Mouse (Mus musculus) neural tube, embryonic 12.5 days (tissue): ENCODE measurements around the gene Col6a1. TPM values are rescaled to one million over a fixed set of nuclear protein-coding genes. Genes with fewer than 3 reads are reported as not detected.

Experiments used
- ATAC-seq: fragments of 200-750 bp; cut with Nextera tagmentation; 2 replicates; pipeline ENCODE4 v1.8.0; 2017; ENCODE audit warnings: low read depth, mild to moderate bottlenecking, moderate TSS enrichment, moderate library complexity; ENCODE audit not compliant: low FRiP score
- H3K27ac ChIP-seq: fragments of 300-500 bp; sonication (generic); 2 replicates; pipeline ENCODE4 v1.5.1; 2016
- H3K27me3 ChIP-seq: fragments of 300-500 bp; sonication (generic); replicated peaks from 2 replicates; pipeline ENCODE4 v1.6.1; 2016; ENCODE audit warnings: mild to moderate bottlenecking
- H3K36me3 ChIP-seq: fragments of 300-500 bp; sonication (generic); 2 replicates; pipeline ENCODE4 v1.6.1; 2016; ENCODE audit warnings: mild to moderate bottlenecking
- H3K4me1 ChIP-seq: fragments of 300-500 bp; sonication (generic); 2 replicates; pipeline ENCODE4 v1.6.1; 2016
- H3K4me2 ChIP-seq: fragments of 300-500 bp; sonication (generic); replicated peaks from 2 replicates; pipeline ENCODE4 v1.6.1; 2016; ENCODE audit warnings: mild to moderate bottlenecking
- H3K4me3 ChIP-seq: fragments of 300-500 bp; sonication (generic); 2 replicates; pipeline ENCODE4 v1.5.1; 2016
- H3K9ac ChIP-seq: fragments of 300-500 bp; sonication (generic); 2 replicates; pipeline ENCODE4 v1.6.1; 2016; ENCODE audit warnings: mild to moderate bottlenecking
- H3K9me3 ChIP-seq: fragments of 300-500 bp; sonication (generic); 2 replicates; pipeline ENCODE4 v1.6.1; 2016; ENCODE audit warnings: mild to moderate bottlenecking
- WGBS: fragments of 180-500 bp; shearing (Covaris S2); methylation state at CpG from one replicate; pipeline ENCODE4 v1.1.7; 2016; 5-methylcytosine and 5-hydroxymethylcytosine counted together
- polyA plus RNA-seq: library from polyadenylated mRNA; unstranded; fragments of >200 nt; fragmentation: Nextera tagmentation; extraction: Ambion mirVana; gene quantifications from 2 replicates; pipeline ENCODE4 v1.2.1, GENCODE M21; 2016

The Col6a1 gene
- polyA plus RNA-seq, 1 experiment from 2014 or later, result 26.4 TPM

DNA sequence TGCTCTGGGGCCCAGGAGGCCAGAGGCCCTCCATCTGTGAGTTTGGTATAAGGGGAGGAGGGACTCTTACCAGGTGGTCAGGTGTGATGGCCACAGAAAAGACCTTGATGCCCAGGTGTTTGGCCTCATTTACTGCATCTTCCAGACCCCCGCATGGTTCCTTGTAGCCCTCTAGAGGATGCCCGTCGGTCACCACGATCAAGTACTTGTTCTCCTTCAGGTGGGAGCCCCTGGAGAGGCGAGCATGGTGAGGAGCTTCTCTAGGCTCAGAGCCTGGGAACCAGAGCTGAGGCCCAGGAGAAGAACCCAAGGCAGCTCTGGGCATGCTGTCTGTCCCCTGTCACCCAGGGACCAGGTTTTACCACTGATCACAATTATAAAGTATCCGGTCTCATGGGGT lies 4.2 kb downstream of the Col6a1 start:
- H3K27ac ChIP-seq, result no peak overlapping the region
- H3K9ac ChIP-seq, result no peak overlapping the region
- H3K9me3 ChIP-seq, result no peaks in the 10 kb centered on the region
- no peaks in the 10 kb centered on the region for H3K27me3 ChIP-seq
- no peak overlapping the region for H3K4me3 ChIP-seq
- 92% methylated on average over 6 of the region's 6 CpGs for WGBS
- peaks cover 4% of the 10 kb centered on the region; the same call in 1 of the 2 replicates for H3K4me1 ChIP-seq
- no peaks in the 10 kb centered on the region for H3K36me3 ChIP-seq
- no peak for ATAC-seq
- H3K4me2 ChIP-seq, result no peak overlapping the region

DNA sequence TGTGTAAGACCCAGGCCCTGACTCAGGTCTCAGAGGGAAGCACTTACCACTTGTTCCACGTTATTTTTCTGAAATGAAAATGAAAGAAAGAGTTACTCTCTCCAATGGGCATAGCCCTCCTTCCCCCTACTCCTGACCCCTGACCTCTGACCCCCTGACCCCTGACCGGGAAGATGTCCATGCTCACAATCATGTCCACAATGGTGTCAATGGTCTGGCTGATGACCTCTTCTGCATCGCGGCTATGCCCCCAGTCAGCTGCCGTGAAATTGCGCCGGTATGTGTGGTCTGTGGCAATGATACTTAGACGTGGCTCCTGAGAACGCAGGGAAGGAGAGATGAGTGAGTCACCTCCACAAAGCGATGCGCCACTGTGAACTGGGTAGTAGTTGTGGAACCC lies 4.8 kb downstream of the Col6a1 start:
- H3K4me2 ChIP-seq, result no peak overlapping the region
- H3K4me1 ChIP-seq, result peaks cover 4% of the 10 kb centered on the region; the same call in 1 of the 2 replicates
- H3K9ac ChIP-seq, result no peak overlapping the region
- H3K4me3 ChIP-seq, result no peak overlapping the region
- no peaks in the 10 kb centered on the region for H3K9me3 ChIP-seq
- no peaks in the 10 kb centered on the region for H3K27me3 ChIP-seq
- H3K36me3 ChIP-seq, result no peaks in the 10 kb centered on the region
- H3K27ac ChIP-seq, result no peak overlapping the region
- no peak for ATAC-seq
- whole genome bisulfite sequencing, result 84% methylated on average over 11 of the region's 11 CpGs

DNA sequence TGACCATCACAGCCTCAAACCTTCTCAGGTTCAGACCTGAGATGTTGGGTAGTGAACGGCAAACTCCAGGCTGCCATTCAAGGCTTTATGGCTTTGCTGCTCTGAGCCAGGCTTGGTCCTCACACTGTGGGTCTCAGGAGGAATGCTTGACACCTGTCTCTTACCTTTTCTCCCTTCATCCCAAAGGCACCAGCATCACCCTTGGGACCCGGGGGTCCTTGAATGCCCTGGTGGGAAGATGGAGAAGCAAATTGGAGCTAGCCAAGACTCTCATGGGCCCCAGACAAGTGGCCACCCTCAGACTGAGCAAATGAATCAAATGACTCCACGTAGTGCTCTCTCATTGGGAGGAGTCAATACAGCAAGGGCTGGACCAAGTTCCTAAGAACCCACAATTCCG lies 8.3 kb downstream of the Col6a1 start:
- Histone ChIP-seq H3K4me3 (no peak overlapping the region), H3K4me1 (no peaks in the 10 kb centered on the region), H3K36me3 (no peaks in the 10 kb centered on the region), H3K9me3 (no peaks in the 10 kb centered on the region), H3K27ac (no peak overlapping the region), H3K9ac (no peak overlapping the region), H3K27me3 (no peaks in the 10 kb centered on the region), H3K4me2 (no peak overlapping the region)
- WGBS, result 93% methylated on average over 4 of the region's 4 CpGs
- no peak for ATAC-seq

- no peaks in the 10 kb centered on the region for H3K36me3 ChIP-seq
- no peak overlapping the region for H3K9ac ChIP-seq
- H3K27ac ChIP-seq, result no peak overlapping the region
- H3K9me3 ChIP-seq, result no peaks in the 10 kb centered on the region
- H3K4me1 ChIP-seq, result no peaks in the 10 kb centered on the region
- no peak overlapping the region for H3K4me2 ChIP-seq
- no peak for ATAC-seq
- WGBS, result 94% methylated on average over 7 of the region's 7 CpGs
- no peak overlapping the region for H3K4me3 ChIP-seq
- no peaks in the 10 kb centered on the region for H3K27me3 ChIP-seq
Observed at GRCm38 (mm10) chr10:76717026-76717425, 8.9 kb downstream of the Col6a1 start.

DNA sequence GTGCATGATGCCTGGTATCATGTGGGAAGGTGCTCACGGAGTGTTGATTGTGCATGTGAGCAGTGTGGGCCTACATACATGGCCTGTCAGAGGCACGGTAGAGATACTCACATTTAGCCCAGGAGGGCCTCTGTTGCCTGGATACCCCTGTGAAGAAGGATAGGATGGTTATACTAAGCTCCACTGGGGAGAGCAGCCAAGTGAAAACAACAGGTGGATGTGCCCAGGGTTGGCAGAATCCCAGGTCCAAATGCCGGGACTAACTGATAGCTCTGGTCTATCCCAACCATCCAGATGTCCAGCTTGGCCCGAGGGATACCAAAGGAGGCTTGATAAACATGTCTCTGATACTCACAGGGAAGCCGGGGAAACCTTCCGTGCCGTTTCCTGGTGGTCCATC lies 11.7 kb downstream of the Col6a1 start:
- no peak for ATAC-seq
- 85% methylated on average over 7 of the region's 7 CpGs for WGBS
- H3K9ac ChIP-seq, result no peak overlapping the region

GRCm38 (mm10) chr10:76712500-76712899 lies 13.5 kb downstream of the Col6a1 start:
- Histone ChIP-seq H3K9ac (no peak overlapping the region), H3K4me3 (no peak overlapping the region), H3K27me3 (no peaks in the 10 kb centered on the region), H3K27ac (no peak overlapping the region), H3K9me3 (no peaks in the 10 kb centered on the region), H3K4me2 (no peak overlapping the region), H3K36me3 (no peaks in the 10 kb centered on the region), H3K4me1 (no peaks in the 10 kb centered on the region)
- ATAC-seq, result no peak
- WGBS, result 90% methylated on average over 3 of the region's 3 CpGs

More for the DNA sequence above, 11.7 kb downstream of the Col6a1 start:
- no peaks in the 10 kb centered on the region for H3K36me3 ChIP-seq
- H3K4me3 ChIP-seq, result no peak overlapping the region
- H3K4me1 ChIP-seq, result no peaks in the 10 kb centered on the region
- no peaks in the 10 kb centered on the region for H3K9me3 ChIP-seq
- no peak overlapping the region for H3K27ac ChIP-seq
- no peaks in the 10 kb centered on the region for H3K27me3 ChIP-seq
- H3K4me2 ChIP-seq, result no peak overlapping the region

GRCm38 (mm10) chr10:76711331-76711730 lies 14.6 kb downstream of the Col6a1 start:
- 94% methylated on average over 16 of the region's 16 CpGs for WGBS
- no peak for ATAC-seq
- no peak overlapping the region for H3K27ac ChIP-seq
- no peaks in the 10 kb centered on the region for H3K4me1 ChIP-seq
- H3K9me3 ChIP-seq, result no peaks in the 10 kb centered on the region
- no peak overlapping the region for H3K4me2 ChIP-seq
- H3K9ac ChIP-seq, result no peak overlapping the region
- no peaks in the 10 kb centered on the region for H3K27me3 ChIP-seq
- no peaks in the 10 kb centered on the region for H3K36me3 ChIP-seq
- no peak overlapping the region for H3K4me3 ChIP-seq

GRCm38 (mm10) chr10:76708465-76708864 lies 17.5 kb downstream of the Col6a1 start:
- no peak for ATAC-seq
- Histone ChIP-seq H3K9me3 (no peaks in the 10 kb centered on the region), H3K9ac (no peak overlapping the region), H3K27me3 (no peaks in the 10 kb centered on the region), H3K4me2 (no peak overlapping the region), H3K36me3 (no peaks in the 10 kb centered on the region), H3K27ac (no peak overlapping the region), H3K4me3 (no peak overlapping the region), H3K4me1 (no peaks in the 10 kb centered on the region)
- 82% methylated on average over 3 of the region's 3 CpGs for WGBS

GRCm38 (mm10) chr10:76707584-76707983 lies 18.4 kb downstream of the Col6a1 start:
- no peaks in the 10 kb centered on the region for H3K27me3 ChIP-seq
- WGBS, result 91% methylated on average over 1 of the region's 1 CpGs
- H3K36me3 ChIP-seq, result no peaks in the 10 kb centered on the region
- H3K27ac ChIP-seq, result no peak overlapping the region
- no peak overlapping the region for H3K9ac ChIP-seq
- no peak for ATAC-seq
- H3K4me1 ChIP-seq, result no peaks in the 10 kb centered on the region
- H3K4me3 ChIP-seq, result no peak overlapping the region
- no peak overlapping the region for H3K4me2 ChIP-seq
- H3K9me3 ChIP-seq, result no peaks in the 10 kb centered on the region

DNA sequence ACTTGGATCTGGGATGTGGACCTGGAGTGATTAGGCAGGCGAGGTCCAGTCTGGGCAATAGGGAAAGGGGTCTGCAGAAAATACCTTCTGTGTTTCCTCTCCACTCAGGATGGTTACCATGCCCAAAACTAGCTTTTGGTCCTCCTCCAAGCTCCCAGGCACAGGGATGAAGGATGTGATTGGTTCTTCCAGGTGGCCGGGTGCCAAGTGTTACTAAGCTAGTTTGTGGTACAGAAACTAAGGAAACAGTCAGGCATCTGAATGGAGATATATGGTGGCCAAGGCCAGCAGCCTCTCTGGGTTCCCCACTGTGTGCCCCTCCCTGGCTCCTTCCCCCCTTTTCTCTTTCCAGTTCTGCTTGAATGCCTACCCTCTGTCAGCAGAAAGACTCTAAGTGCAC lies 19.0 kb downstream of the Col6a1 start:
- ATAC-seq, result no peak
- 76% methylated on average over 2 of the region's 2 CpGs for WGBS
- no peaks in the 10 kb centered on the region for H3K9me3 ChIP-seq
- no peak overlapping the region for H3K4me2 ChIP-seq
- no peaks in the 10 kb centered on the region for H3K36me3 ChIP-seq
- H3K27me3 ChIP-seq, result no peaks in the 10 kb centered on the region
- H3K27ac ChIP-seq, result no peak overlapping the region
- H3K4me1 ChIP-seq, result no peaks in the 10 kb centered on the region
- H3K4me3 ChIP-seq, result no peak overlapping the region
- H3K9ac ChIP-seq, result no peak overlapping the region

DNA sequence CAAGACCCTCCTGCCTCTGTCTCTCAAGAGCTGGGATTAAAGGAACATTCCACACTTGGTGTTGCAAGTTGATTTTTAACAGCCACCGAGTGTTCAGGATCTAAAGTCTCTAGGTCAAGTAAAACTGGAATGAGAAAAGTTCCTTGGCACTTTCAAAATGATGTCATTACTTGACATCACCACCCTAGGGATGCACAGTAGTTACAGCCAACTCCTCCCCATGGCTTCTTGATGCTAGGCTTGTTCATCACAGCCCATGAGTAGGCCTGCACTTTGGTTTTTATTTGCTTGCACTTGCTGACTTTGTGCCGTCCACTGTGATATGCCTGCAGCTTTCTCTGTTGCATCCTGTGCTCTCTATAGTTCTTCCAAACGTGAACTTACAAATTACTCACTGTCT lies 21.6 kb downstream of the Col6a1 start:
- no peaks in the 10 kb centered on the region for H3K4me1 ChIP-seq
- no peak overlapping the region for H3K9ac ChIP-seq
- WGBS, result 78% methylated on average over 3 of the region's 3 CpGs
- H3K27me3 ChIP-seq, result no peaks in the 10 kb centered on the region
- no peaks in the 10 kb centered on the region for H3K36me3 ChIP-seq
- ATAC-seq, result no peak
- H3K9me3 ChIP-seq, result no peaks in the 10 kb centered on the region
- H3K4me3 ChIP-seq, result no peak overlapping the region
- no peak overlapping the region for H3K27ac ChIP-seq
- H3K4me2 ChIP-seq, result no peak overlapping the region

DNA sequence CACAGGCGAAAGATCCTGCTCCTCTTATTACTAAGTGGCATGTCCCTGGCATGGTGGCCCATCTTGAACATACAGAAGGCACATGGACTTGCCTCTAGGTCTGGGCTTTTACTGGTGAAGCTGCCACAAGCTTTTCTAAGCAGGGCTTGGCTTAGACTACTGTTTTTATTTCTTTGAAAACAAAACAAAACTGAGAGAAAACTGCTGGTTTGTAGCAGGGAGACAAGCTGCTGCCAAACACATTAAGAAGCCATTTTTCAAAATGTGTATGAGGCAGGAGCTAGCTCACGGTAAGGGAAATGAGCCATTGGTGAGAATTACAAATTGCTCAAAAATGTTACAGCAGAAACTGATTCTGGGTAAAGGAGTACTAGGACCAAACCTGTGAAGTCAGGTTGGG lies 24.5 kb downstream of the Col6a1 start:
- whole genome bisulfite sequencing, result 70% methylated on average over 2 of the region's 2 CpGs
- Histone ChIP-seq H3K4me2 (no peak overlapping the region), H3K27me3 (no peaks in the 10 kb centered on the region), H3K9ac (no peak overlapping the region), H3K4me1 (no peaks in the 10 kb centered on the region), H3K9me3 (0 out of 2 replicates have a peak, but pooled peaks cover 2% of the 10 kb centered on the region), H3K36me3 (no peaks in the 10 kb centered on the region), H3K4me3 (no peak overlapping the region), H3K27ac (no peak overlapping the region)
- no peak for ATAC-seq

GRCm38 (mm10) chr10:76699816-76700215 lies 26.2 kb downstream of the Col6a1 start:
- WGBS, result 88% methylated on average over 7 of the region's 7 CpGs

More at GRCm38 (mm10) chr10:76699816-76700215, 26.2 kb downstream of the Col6a1 start:
- H3K9ac ChIP-seq, result no peak overlapping the region
- H3K4me2 ChIP-seq, result no peak overlapping the region
- H3K4me1 ChIP-seq, result no peaks in the 10 kb centered on the region
- H3K27me3 ChIP-seq, result no peaks in the 10 kb centered on the region
- ATAC-seq, result no peak
- H3K27ac ChIP-seq, result no peak overlapping the region
- no peak overlapping the region for H3K4me3 ChIP-seq
- H3K9me3 ChIP-seq, result 0 out of 2 replicates have a peak, but pooled peaks cover 5% of the 10 kb centered on the region
- no peaks in the 10 kb centered on the region for H3K36me3 ChIP-seq
